Mouse (Mus musculus): Measurements from ENCODE around the gene Ube2n. TPM values are rescaled to one million over a fixed set of nuclear protein-coding genes. Genes with fewer than 3 reads are reported as not detected.

Gene Ube2n
- polyA plus RNA-seq, 1 experiment, result 63.5 TPM

GRCm38 (mm10) chr10:95542916-95543315, 28.0 kb downstream of the Ube2n start:
- WGBS, result 97% methylated on average over 4 of the region's 4 CpGs
- H3K27ac ChIP-seq (ENCODE audit: control insufficient read depth, insufficient read depth, low read length), result no peak overlapping the region
- H3K4me3 ChIP-seq (ENCODE audit: control insufficient read depth, insufficient read depth, low read length), result no peak overlapping the region

DNA sequence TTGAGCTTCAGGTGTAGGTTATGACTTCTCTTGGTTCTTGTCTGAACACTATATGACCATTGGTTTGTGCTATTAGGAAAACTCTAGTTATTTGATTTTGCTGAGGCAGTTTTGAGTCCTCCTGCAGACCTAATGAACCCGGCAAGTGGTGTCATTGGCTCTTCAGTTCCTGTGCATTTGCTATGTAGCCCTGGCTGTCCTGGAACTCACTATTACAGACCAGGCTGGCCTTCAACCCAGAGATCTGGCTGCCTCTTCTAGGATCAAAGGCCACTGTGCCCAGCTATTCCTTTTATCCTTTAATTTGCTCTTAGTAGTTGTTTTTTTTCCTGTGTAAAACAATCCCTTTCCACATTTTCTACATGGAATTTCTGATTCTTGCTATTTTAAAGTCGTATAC, 28.4 kb downstream of the Ube2n start:
- H3K27ac ChIP-seq (ENCODE audit: control insufficient read depth, insufficient read depth, low read length), result no peak overlapping the region
- H3K4me3 ChIP-seq (ENCODE audit: control insufficient read depth, insufficient read depth, low read length), result no peak overlapping the region
- WGBS, result 97% methylated on average over 2 of the region's 2 CpGs
- TF ChIP-seq POLR2A (IDR thresholded peaks at IDR 0.05; ENCODE audit: control insufficient read depth, extremely low read depth, insufficient read depth, low read length, poor library complexity) (no peak), CTCF (IDR thresholded peaks at IDR 0.05; ENCODE audit: borderline replicate concordance, control insufficient read depth, extremely low read depth, insufficient read depth, low read length, poor library complexity) (no peak)
- peaks cover 27% of the 10 kb centered on the region; the same call in 1 of the 2 replicates for H3K36me3 ChIP-seq (ENCODE audit: control insufficient read depth, insufficient read depth, low read length)
- no peaks in the 10 kb centered on the region for H3K27me3 ChIP-seq (ENCODE audit: control insufficient read depth, insufficient read depth, low read length)
- H3K4me1 ChIP-seq (replicated peaks; ENCODE audit: control insufficient read depth, insufficient read depth, low read length), result no peaks in the 10 kb centered on the region
- no peak for DNase-seq

More at GRCm38 (mm10) chr10:95542916-95543315, 28.0 kb downstream of the Ube2n start:
- Histone ChIP-seq H3K36me3 (ENCODE audit: control insufficient read depth, insufficient read depth, low read length) (peaks cover 23% of the 10 kb centered on the region; the same call in 1 of the 2 replicates), H3K27me3 (ENCODE audit: control insufficient read depth, insufficient read depth, low read length) (no peaks in the 10 kb centered on the region), H3K4me1 (replicated peaks; ENCODE audit: control insufficient read depth, insufficient read depth, low read length) (no peaks in the 10 kb centered on the region)
- DNase-seq, result no peak
- TF ChIP-seq POLR2A (IDR thresholded peaks at IDR 0.05; ENCODE audit: control insufficient read depth, extremely low read depth, insufficient read depth, low read length, poor library complexity) (no peak), CTCF (IDR thresholded peaks at IDR 0.05; ENCODE audit: borderline replicate concordance, control insufficient read depth, extremely low read depth, insufficient read depth, low read length, poor library complexity) (no peak)

DNA sequence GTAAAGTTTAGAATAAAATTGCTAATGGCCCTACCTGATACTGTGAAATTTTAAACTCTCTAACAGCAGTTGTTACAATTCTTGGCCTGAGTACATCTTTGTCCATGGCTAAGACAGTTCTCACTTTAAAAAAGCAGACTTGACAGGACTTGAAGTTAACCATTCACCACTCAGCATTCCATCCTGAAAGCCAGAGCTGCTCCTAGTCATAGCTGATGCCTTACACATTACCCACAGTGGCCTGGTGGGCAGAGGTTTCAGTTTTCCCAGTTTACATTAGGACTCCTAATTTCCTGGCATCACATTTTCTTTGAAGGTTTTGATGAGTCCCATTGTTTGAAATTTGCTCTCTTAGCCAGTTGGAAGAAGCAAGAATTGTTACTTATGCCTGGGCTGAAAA, 29.1 kb downstream of the Ube2n start:
- no peak for DNase-seq
- Histone ChIP-seq H3K4me3 (ENCODE audit: control insufficient read depth, insufficient read depth, low read length) (no peak overlapping the region), H3K36me3 (ENCODE audit: control insufficient read depth, insufficient read depth, low read length) (peaks cover 27% of the 10 kb centered on the region; the same call in 1 of the 2 replicates), H3K27ac (ENCODE audit: control insufficient read depth, insufficient read depth, low read length) (no peak overlapping the region), H3K27me3 (ENCODE audit: control insufficient read depth, insufficient read depth, low read length) (no peaks in the 10 kb centered on the region), H3K4me1 (replicated peaks; ENCODE audit: control insufficient read depth, insufficient read depth, low read length) (no peaks in the 10 kb centered on the region)
- no peak for TF ChIP-seq POLR2A (IDR thresholded peaks at IDR 0.05; ENCODE audit: control insufficient read depth, extremely low read depth, insufficient read depth, low read length, poor library complexity)
- no peak for TF ChIP-seq CTCF (IDR thresholded peaks at IDR 0.05; ENCODE audit: borderline replicate concordance, control insufficient read depth, extremely low read depth, insufficient read depth, low read length, poor library complexity)

DNA sequence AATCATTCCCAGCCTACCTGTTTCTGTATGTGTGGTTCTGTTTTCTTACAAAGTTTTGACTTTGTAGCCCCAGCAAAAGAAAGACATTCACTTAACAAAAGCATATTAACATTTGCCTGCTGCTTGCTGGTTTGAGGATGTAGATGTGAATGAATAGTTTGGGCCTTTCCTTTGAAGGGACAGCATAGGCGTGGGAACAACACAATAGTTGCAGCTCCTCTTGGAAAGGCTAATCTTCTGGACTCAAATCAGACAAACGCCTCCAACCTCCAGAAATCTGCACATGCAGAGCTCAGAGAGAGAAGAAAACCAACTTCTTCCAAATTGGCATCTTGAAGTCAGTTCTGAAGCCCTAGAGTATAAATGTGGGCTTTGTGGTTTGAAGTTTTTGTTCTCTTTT, 29.7 kb downstream of the Ube2n start:
- WGBS, result 86% methylated on average over 2 of the region's 2 CpGs
- Histone ChIP-seq H3K27me3 (ENCODE audit: control insufficient read depth, insufficient read depth, low read length) (no peaks in the 10 kb centered on the region), H3K27ac (ENCODE audit: control insufficient read depth, insufficient read depth, low read length) (no peak overlapping the region), H3K4me1 (replicated peaks; ENCODE audit: control insufficient read depth, insufficient read depth, low read length) (no peaks in the 10 kb centered on the region), H3K36me3 (ENCODE audit: control insufficient read depth, insufficient read depth, low read length) (peaks cover 27% of the 10 kb centered on the region; the same call in 1 of the 2 replicates), H3K4me3 (ENCODE audit: control insufficient read depth, insufficient read depth, low read length) (no peak overlapping the region)
- no peak for DNase-seq
- TF ChIP-seq CTCF (IDR thresholded peaks at IDR 0.05; ENCODE audit: borderline replicate concordance, control insufficient read depth, extremely low read depth, insufficient read depth, low read length, poor library complexity), result no peak
- no peak for TF ChIP-seq POLR2A (IDR thresholded peaks at IDR 0.05; ENCODE audit: control insufficient read depth, extremely low read depth, insufficient read depth, low read length, poor library complexity)

DNA sequence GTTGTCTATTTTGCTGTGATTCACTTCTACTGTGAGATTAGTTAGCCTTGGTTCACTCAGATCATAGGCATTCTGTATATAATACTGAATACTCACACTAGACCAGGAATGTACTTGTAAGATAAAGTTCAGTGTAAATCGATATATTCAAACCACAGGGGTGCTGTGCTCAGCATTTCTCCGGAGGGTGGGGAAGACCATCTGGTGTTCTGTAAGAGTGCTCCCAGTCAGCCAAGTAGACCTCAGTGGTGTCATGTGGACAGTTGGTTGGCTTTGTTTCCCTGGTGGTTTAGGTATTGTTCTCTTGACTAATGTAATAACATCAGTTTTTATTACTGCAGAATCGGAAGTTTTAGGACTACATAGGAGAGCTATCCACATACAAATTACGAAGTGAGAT, 30.1 kb downstream of the Ube2n start:
- 88% methylated on average over 4 of the region's 4 CpGs for WGBS
- DNase-seq, result no peak
- no peak overlapping the region for H3K4me3 ChIP-seq (ENCODE audit: control insufficient read depth, insufficient read depth, low read length)
- H3K27ac ChIP-seq (ENCODE audit: control insufficient read depth, insufficient read depth, low read length), result no peak overlapping the region
- TF ChIP-seq CTCF (IDR thresholded peaks at IDR 0.05; ENCODE audit: borderline replicate concordance, control insufficient read depth, extremely low read depth, insufficient read depth, low read length, poor library complexity) (no peak), POLR2A (IDR thresholded peaks at IDR 0.05; ENCODE audit: control insufficient read depth, extremely low read depth, insufficient read depth, low read length, poor library complexity) (no peak)
- peaks cover 28% of the 10 kb centered on the region; the same call in 1 of the 2 replicates for H3K36me3 ChIP-seq (ENCODE audit: control insufficient read depth, insufficient read depth, low read length)
- H3K27me3 ChIP-seq (ENCODE audit: control insufficient read depth, insufficient read depth, low read length), result no peaks in the 10 kb centered on the region
- no peaks in the 10 kb centered on the region for H3K4me1 ChIP-seq (replicated peaks; ENCODE audit: control insufficient read depth, insufficient read depth, low read length)

- DNase-seq, result no peak
- WGBS, result 97% methylated on average over 2 of the region's 2 CpGs
- Histone ChIP-seq H3K27ac (ENCODE audit: control insufficient read depth, insufficient read depth, low read length) (no peak overlapping the region), H3K36me3 (ENCODE audit: control insufficient read depth, insufficient read depth, low read length) (peaks cover 34% of the 10 kb centered on the region), H3K4me3 (ENCODE audit: control insufficient read depth, insufficient read depth, low read length) (no peak overlapping the region), H3K27me3 (ENCODE audit: control insufficient read depth, insufficient read depth, low read length) (no peaks in the 10 kb centered on the region), H3K4me1 (replicated peaks; ENCODE audit: control insufficient read depth, insufficient read depth, low read length) (no peaks in the 10 kb centered on the region)
- TF ChIP-seq CTCF (IDR thresholded peaks at IDR 0.05; ENCODE audit: borderline replicate concordance, control insufficient read depth, extremely low read depth, insufficient read depth, low read length, poor library complexity), result no peak
- TF ChIP-seq POLR2A (IDR thresholded peaks at IDR 0.05; ENCODE audit: control insufficient read depth, extremely low read depth, insufficient read depth, low read length, poor library complexity), result no peak
Observed at GRCm38 (mm10) chr10:95546178-95546577, 31.2 kb downstream of the Ube2n start.
